Mouse (Mus musculus) erythroblast, embryonic 14.5 days (primary cell): ENCODE measurements around the gene Hfe2.

Experiments
- GATA1 ChIP-seq: IDR thresholded peaks from 2 replicates; pipeline ENCODE4 v1.6.1; 2012; ENCODE audit warnings: low read length, inconsistent platforms, mixed read lengths
- TAL1 ChIP-seq: IDR thresholded peaks from 3 replicates; pipeline ENCODE4 v1.6.1; 2012; ENCODE audit warnings: low read length, inconsistent platforms, mixed read lengths

- TF ChIP-seq GATA1 (no peak), TAL1 (no peak)
These were observed 34.5 kb downstream of the Hfe2 start for GRCm38 (mm10) chr3:96559398-96559910.
